16 mouse cellular contexts compared by ENCODE assay signal in the genomic region with DNA sequence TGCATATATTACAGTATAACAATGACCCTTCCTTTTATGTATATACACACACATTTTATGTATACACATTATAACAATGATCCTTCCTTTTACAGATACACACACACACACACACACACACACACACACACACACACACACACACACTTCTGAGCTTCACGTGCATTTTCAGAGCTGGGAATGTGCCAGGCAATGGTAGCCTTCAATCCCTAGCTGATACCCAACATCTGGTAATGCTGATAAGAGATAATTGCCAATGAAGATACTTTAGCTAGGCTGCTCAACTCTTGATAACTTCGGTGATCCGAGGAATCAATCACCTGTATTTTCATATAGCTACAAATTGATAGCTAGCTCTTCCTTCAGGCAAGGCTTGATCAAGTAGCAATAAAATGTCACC.
"Had no signal": no experiment of that assay in that cellular context is flagged by ENCODE, and none has a peak within 500 bp of the region (broad histone marks: within the 10 kb centered on the region; RNA-seq: fewer than 3 reads in every experiment).

No protein-coding gene starts in this region.

- H3K9me3 ChIP-seq: neural tube, embryonic 15.5 days; stomach, embryonic 15.5 days had no signal

- DNase-seq: retina, postnatal 1 day; right cerebral cortex, adult 18-20 months; right cerebral cortex, postnatal 14 days; right cerebral cortex, postnatal 25 days; right cerebral cortex, postnatal 4 days; spleen, adult 18-20 months; thymus, adult 18-20 months; thymus, adult 2 months; thymus, postnatal 14 days; thymus, postnatal 25 days; thymus, postnatal 36 days; thymus, postnatal 4 days had no signal

- H3K36me3 ChIP-seq: neural tube, embryonic 13.5 days; neural tube, embryonic 15.5 days; stomach, embryonic 15.5 days had no signal

- H3K4me1 ChIP-seq: neural tube, embryonic 13.5 days; neural tube, embryonic 15.5 days had no signal

- H3K27me3 ChIP-seq: neural tube, embryonic 13.5 days; neural tube, embryonic 15.5 days; stomach, embryonic 15.5 days had no signal

- H3K4me3 ChIP-seq: neural tube, embryonic 13.5 days; neural tube, embryonic 15.5 days; stomach, embryonic 15.5 days had no signal

- H3K27ac ChIP-seq: neural tube, embryonic 13.5 days; neural tube, embryonic 15.5 days; stomach, embryonic 15.5 days; stomach, postnatal 0 days had no signal

- H3K9ac ChIP-seq: neural tube, embryonic 13.5 days; neural tube, embryonic 15.5 days; stomach, embryonic 15.5 days had no signal
